Mouse (Mus musculus): ENCODE measurements at regions not wholly inside any gene's neighbourhood (a gene's known extent, or its start where the extent isn't known, plus 50 kb on each side); places are given as distances from the start of the nearest gene placed in this dataset.

DNA sequence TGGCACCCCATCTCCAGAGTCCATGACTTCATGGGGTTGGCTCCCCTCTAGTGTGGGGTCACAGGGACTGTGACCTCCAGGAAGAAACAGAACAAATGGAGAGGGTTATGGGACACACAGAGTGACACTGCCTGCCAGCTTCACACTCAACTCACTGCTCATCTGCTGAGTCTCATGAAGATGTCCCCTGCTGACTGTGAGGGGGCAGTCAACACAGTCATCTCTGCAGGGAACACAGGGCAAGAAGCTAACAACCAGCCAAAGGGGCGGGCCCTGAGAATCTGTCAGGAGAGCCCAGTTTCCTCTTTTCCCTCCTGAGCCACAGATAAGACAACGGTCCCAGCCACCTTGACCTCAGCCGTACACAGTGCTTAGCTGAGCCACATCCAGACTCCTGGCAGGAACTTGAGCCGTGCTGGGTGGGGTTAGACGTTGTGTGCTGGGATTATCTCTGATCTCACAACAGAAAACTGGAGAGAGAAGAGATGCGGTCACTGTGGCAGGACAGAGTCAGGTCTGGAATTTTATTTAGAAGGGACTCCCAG is 294.6 kb downstream of the Ajap1 start:
- Histone ChIP-seq H3K4me2 (ENCODE audit: insufficient read depth, low read depth, poor library complexity, severe bottlenecking) (no peak overlapping the region), H3K27me3 (replicated peaks) (no peaks in the 10 kb centered on the region), H3K4me1 (ENCODE audit: control insufficient read depth in 1 of 2, insufficient read depth in 2 of 2) (no peaks in the 10 kb centered on the region), H3K9me3 (replicated peaks; ENCODE audit: low read length) (peaks cover 86% of the 10 kb centered on the region), H3K79me2 (replicated peaks; ENCODE audit: control insufficient read depth, extremely low read depth, insufficient read depth, poor library complexity, severe bottlenecking) (no peaks in the 10 kb centered on the region), H3K4me3 (replicated peaks in 1 of 3; ENCODE audit: low read depth in 2 of 3, low read length in 2 of 3, poor library complexity in 1 of 3) (no peak overlapping the region), H3K36me3 (replicated peaks in 1 of 2; ENCODE audit: control insufficient read depth in 1 of 2, insufficient read depth in 1 of 2, low read length in 1 of 2) (no peaks in the 10 kb centered on the region), H3K27ac (ENCODE audit: insufficient read depth, low read depth) (no peak overlapping the region), H3K9ac (ENCODE audit: insufficient read depth, low read depth) (no peak overlapping the region)
- dilution Hi-C loops (cut with MboI; ENCODE audit: extremely low pct_ligation_motif_present, extremely low pct_unique_long_range_greater_than_20kb, low sequenced_read_pairs) = no loop called here
- in situ Hi-C loops (cut with MboI; ENCODE audit: low pct_ligation_motif_present, low pct_unique_long_range_greater_than_20kb, low sequenced_read_pairs) = no loop called here
- no peak for TF ChIP-seq CHD2 (IDR thresholded peaks at IDR 0.05; ENCODE audit: low read length)
- no peak for TF ChIP-seq MYC (IDR thresholded peaks at IDR 0.05; ENCODE audit: low read depth, low read length)
- TF ChIP-seq ZMIZ1 (IDR thresholded peaks at IDR 0.05; ENCODE audit: low read depth, low read length) = no peak
- DNase-seq (ENCODE audit: extremely low read depth) = no peak

DNA sequence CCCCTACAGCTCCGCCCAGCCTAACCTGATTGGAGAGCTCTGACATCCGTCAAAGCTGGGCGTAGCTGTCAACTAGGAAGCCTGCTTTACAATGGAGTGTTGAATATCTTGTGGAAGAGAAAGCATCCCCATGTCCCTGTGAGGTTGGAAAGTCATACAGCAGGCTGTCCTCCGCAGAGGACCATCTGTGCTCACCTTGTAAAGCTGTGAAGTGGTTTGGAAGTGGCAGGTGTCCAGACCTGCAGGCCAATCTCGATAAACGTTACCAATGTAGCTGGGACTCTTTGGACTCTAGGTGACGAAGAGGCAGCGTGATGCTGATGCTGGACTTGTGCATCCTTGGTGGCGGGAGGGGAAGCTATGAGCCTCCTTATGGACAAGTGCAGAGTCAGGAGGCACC is 305.1 kb downstream of the Ajap1 start:
- TF ChIP-seq ZNF384 (IDR thresholded peaks at IDR 0.05; ENCODE audit: low read depth, low read length) (no peak), MYC (IDR thresholded peaks at IDR 0.05; ENCODE audit: low read depth, low read length) (no peak), EP300 (IDR thresholded peaks at IDR 0.05; ENCODE audit: low read length) (no peak), ZKSCAN1 (IDR thresholded peaks at IDR 0.05; ENCODE audit: borderline replicate concordance, low read depth, low read length) (no peak), JUND (conservative IDR thresholded peaks at IDR 0.05; ENCODE audit: low read depth, low read length) (no peak), CTCF (conservative IDR thresholded peaks at IDR 0.05 in 1 of 2, IDR thresholded peaks at IDR 0.05 in 1 of 2; ENCODE audit: low read depth in 2 of 2, low read length in 2 of 2) (no peak), JUN (IDR thresholded peaks at IDR 0.05; ENCODE audit: insufficient read depth, low read depth, low read length) (no peak), ELF1 (IDR thresholded peaks at IDR 0.05; ENCODE audit: low read depth, low read length) (no peak), IRF4 (IDR thresholded peaks at IDR 0.05; ENCODE audit: low read depth, low read length) (no peak), MAZ (IDR thresholded peaks at IDR 0.05; ENCODE audit: low read depth, low read length) (no peak), POLR2AphosphoS2 (IDR thresholded peaks at IDR 0.05; ENCODE audit: low read depth, low read length) (no peak), RAD21 (IDR thresholded peaks at IDR 0.05; ENCODE audit: low read depth, low read length) (no peak), MAFK (IDR thresholded peaks at IDR 0.05; ENCODE audit: insufficient replicate concordance, low read length) (no peak), BHLHE40 (IDR thresholded peaks at IDR 0.05; ENCODE audit: low read depth, low read length) (no peak), UBTF (IDR thresholded peaks at IDR 0.05; ENCODE audit: low read depth, low read length) (no peak), ZC3H11A (IDR thresholded peaks at IDR 0.05; ENCODE audit: low read depth, low read length) (no peak), MAX (IDR thresholded peaks at IDR 0.05; ENCODE audit: low read length) (no peak)
- Histone ChIP-seq H3K4me2 (ENCODE audit: insufficient read depth, low read depth, poor library complexity, severe bottlenecking) (no peak overlapping the region), H3K4me3 (replicated peaks in 1 of 3; ENCODE audit: low read depth in 2 of 3, low read length in 2 of 3, poor library complexity in 1 of 3) (no peak overlapping the region), H3K79me2 (replicated peaks; ENCODE audit: control insufficient read depth, extremely low read depth, insufficient read depth, poor library complexity, severe bottlenecking) (no peaks in the 10 kb centered on the region), H3K9me3 (replicated peaks; ENCODE audit: low read length) (peaks cover 82% of the 10 kb centered on the region), H3K27me3 (replicated peaks) (no peaks in the 10 kb centered on the region), H3K27ac (ENCODE audit: insufficient read depth, low read depth) (no peak overlapping the region), H3K9ac (ENCODE audit: insufficient read depth, low read depth) (no peak overlapping the region), H3K36me3 (replicated peaks in 1 of 2; ENCODE audit: control insufficient read depth in 1 of 2, insufficient read depth in 1 of 2, low read length in 1 of 2) (no peaks in the 10 kb centered on the region), H3K4me1 (ENCODE audit: control insufficient read depth in 1 of 2, insufficient read depth in 2 of 2) (no peaks in the 10 kb centered on the region)
- in situ Hi-C loops (cut with MboI; ENCODE audit: low pct_ligation_motif_present, low pct_unique_long_range_greater_than_20kb, low sequenced_read_pairs) (no loop called here), dilution Hi-C loops (cut with MboI; ENCODE audit: extremely low pct_ligation_motif_present, extremely low pct_unique_long_range_greater_than_20kb, low sequenced_read_pairs) (no loop called here)
- DNase-seq (ENCODE audit: extremely low read depth) = no peak
